Mouse (Mus musculus) cerebellum, adult 18-20 months (tissue): Measurements from ENCODE around the gene Pld1.

Source experiments
- DNase-seq, 2 experiments: peaks; one replicate each; pipeline ENCODE4 v3.0.0; 2021

The Pld1 gene

DNA sequence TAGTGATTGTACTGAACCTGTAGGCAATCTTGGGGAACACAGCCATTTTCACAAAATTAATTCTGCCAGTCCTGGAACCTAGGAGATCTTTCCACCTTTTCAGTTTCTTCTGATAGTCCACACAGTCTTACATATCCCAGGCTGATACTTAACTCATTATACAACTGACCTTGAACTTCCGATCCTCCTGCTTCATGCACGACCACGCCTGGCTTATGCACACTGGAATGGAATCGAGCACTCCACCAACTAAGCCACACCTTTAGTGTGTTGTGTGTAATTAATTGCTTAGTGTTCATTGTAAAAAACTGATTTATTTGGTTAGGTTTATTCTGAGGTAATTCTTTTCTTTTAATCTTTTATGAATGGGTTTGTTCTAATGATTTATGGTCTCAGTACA lies 122.2 kb downstream of the Pld1 start:
- DNase-seq: no peak

DNA sequence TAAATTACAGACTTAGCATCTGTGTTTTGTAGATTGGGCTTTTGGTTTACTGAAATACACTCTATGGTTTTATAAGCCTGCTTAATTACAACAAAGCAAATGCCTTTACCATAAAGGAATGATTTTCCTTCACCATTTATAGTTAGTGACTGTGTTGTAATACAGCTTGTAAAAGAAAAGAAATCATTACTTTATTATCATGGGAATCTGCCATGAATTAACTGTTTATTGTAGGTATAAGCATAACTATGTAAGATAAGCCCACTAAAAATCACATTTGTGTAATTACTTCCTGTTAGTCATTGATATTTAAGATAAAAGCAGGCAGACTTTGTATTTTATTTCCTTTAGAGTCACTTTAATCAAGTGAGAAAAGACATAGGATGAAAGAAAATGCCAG lies 122.7 kb downstream of the Pld1 start:
- no peak for DNase-seq

DNA sequence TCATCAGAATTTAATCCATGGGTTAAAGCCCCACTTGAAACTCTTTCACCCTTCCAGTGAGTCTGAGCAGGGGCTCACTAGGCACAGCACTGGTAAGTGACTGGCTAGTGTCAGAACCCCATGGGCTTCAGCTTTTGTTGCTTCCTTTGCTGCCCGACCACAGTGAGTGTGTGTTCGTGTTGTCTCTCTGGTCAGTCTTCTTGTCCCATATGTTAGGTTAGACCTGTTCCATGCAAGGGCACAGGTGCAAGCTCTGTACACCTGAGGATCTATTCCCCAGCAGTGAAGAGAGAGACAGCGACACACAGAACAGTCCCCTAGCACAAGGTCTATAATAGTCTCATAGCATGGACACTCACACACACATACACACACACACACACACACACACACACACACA lies 140.7 kb downstream of the Pld1 start:
- no peak for DNase-seq

DNA sequence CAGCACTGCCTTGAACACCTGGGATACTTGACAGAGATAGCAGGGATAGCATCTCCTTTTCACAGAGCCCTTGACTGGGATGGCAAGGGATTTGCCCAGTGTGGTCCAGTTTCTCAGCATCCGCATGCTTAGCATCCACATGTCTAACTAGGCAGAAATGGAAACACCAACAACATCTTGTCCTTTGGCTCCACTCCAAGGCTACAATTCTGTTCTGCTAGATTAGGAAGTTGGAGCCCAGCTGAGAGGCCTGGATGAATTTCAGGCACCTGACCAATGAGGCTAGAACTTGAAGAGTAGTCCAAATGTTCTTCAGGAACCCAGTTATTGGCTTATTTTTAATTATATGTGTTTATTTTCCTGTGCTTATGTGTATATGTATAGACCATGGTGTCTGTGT lies 141.6 kb downstream of the Pld1 start:
- no peak for DNase-seq

DNA sequence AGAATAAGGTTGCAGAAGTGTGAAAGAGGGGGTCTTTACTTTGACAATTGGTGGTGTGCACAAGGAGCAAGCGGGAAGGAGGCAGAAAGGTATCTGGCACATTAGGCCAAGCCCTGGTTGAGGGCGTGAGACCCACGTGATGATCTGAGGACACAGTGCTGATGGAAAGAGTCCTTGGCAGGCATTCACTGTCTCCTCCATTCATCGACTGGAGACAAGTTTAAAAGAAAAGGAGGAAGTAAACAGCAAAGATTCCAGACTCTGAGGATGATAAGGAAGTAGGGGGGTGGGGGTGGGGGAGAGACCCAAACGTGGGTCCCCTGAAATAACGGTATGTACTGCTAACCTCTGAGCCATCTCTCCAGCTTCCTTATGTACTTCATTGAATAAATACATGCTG lies 142.5 kb downstream of the Pld1 start:
- DNase-seq: no peak

DNA sequence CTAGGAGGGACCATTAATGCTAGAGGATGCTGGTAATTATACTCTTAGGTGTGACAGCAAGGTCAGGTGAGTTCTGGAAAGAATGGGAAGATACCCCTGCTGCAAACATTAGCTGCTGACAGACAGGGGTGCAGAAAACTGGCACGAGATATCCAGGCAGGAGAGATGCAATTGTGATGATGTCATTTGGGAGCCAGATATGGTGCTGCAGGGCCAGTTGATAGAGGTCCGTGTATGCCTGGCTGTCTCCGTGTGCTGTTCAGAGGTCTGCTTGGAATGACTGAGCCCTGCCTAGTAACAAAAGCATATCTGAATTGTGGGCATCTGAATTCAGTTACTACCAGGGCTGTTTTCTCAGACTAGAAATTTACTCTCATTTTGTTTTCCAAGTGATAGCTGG lies 144.7 kb downstream of the Pld1 start:
- DNase-seq: no peak

DNA sequence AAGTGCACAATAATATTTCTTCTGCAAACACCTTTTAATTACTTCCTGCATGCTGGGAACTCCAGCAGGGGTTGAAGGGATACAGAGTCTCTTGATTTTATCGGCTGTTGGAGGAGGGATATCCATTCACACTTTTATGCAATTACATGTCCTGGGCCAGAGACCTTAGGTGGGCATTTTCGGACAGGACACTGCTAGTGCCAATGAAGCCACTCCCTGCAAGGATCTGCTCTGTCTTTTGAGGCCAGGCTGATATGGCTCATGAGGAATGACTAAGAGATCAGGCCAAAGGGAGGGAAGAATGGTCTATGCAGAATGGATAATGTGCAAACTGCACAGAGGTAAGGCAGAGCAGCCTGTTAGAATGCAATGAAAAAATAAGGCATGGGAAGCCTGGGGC lies 145.8 kb downstream of the Pld1 start:
- no peak for DNase-seq

DNA sequence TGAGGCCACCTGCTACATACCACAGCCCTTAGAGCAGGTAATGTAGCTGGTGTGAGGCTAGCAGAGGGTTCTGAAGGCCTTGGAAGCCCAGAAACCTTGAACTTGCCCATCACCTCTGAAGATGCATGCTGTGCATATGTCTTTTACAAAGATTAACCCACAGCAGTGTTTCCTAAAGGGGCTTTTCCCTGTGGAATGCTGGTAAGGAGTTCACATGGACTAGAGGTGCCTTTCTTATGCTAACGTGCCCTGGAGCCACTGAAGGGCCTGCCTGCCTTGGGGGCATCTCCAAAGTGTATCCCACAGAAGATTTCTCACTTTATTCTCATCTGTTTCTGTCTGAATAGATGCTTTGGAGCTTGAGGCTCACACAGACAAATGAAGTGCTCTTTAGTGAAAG lies 152.8 kb downstream of the Pld1 start:
- DNase-seq: no peak

DNA sequence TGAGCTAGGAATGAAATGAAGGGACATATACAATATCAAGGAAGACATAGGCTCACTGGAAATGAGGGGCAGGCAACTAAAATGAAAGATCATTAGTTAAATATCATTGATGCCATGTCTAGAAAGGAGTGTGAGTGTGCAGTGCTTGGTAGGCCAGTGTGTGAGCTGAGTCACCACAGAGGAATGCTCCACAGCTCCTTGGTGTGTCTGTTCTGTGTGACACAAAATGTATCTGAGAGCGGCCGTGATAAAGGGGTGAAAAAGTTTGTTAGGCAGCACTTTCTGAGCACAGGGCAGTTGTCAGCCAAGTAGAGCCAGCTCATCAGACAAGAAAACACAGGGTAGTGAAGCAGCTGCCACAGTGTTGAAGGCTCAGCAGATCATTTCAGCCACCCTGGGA lies 153.2 kb downstream of the Pld1 start:
- DNase-seq: no peak

DNA sequence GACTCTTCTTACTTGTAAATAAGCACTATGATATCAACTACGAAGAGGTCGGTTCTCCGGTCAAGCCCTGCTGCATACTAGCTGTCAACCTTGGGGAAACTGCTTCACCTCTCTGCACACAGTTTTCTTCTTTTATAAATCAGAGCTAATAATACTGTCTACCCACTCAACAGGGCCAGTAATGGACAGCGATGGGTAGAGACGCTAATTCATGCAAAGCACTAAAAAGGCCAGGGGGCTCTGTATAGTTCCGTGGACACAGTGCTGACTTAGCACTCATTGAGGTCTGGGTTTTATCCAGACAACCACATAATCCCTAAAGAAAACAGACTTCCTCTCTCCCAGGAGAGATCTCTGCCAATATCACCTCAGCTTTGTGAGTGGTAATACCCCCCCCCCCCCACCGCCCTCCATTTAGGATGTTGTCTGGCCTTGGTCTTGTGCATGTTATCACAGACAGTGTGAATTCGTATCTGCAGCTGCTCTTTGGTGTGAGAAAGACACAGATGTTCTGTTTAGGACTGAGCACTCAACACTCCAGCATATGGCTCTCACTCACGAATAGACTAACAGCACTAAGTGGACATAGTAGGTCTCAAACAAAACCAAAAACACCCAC lies 155.3 kb downstream of the Pld1 start:
- DNase-seq: no peak

DNA sequence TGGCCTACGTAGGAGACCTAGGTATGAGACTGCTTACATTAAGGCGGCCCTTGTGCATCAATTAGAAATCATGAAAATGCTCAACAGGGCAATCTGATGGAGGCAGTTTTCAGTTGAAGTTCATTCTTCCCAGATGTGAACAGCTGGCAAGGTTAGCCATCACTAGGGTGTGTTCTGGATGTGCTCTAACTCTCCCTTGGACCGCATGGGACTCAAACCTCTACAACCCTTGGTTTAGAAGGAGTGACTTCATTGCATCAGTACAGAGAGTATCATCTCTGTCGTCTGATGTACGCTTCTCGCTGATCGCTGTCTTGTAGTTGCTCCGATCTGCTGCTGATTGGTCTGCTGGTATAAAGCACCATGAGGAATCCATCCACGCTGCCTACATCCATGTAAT lies 157.0 kb downstream of the Pld1 start:
- DNase-seq: no peak

DNA sequence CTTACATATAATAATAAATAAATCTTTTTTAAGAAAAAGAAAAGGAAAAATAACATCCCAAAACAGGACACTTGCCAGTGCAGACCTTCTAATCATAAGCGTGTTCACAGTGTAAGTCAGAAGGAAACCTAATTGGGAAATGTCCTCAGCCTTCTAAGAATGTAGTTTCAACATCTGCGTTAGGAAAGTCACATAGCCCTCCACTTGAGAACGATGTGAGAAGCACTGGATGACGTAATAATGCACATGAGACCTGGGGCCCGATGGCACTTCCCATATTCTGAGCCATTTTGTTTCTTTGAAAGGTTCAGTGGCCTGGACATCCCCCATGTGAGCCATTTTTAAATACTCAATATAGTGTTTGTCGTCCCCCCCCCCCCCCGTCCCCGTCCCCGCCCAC lies 160.7 kb downstream of the Pld1 start:
- DNase-seq: no peak

DNA sequence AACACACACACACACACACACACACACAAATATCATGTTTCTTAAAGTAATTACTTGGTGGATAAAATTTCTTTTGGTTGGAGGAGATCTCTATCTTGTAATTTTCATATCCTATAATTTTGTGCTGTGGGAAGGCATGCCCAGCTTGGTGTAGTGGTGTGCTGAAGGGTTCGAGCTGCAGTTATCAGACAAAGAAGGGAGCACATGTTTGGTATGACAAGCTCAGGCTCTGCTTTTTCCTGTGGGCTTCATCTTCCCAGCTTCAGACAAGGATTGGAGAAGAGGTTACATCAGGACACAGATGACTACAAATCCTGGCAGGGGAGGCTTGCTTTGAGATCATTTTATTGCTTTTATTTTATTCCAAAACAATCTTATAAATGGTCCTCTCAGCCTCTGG lies 166.5 kb downstream of the Pld1 start:
- no peak for DNase-seq

DNA sequence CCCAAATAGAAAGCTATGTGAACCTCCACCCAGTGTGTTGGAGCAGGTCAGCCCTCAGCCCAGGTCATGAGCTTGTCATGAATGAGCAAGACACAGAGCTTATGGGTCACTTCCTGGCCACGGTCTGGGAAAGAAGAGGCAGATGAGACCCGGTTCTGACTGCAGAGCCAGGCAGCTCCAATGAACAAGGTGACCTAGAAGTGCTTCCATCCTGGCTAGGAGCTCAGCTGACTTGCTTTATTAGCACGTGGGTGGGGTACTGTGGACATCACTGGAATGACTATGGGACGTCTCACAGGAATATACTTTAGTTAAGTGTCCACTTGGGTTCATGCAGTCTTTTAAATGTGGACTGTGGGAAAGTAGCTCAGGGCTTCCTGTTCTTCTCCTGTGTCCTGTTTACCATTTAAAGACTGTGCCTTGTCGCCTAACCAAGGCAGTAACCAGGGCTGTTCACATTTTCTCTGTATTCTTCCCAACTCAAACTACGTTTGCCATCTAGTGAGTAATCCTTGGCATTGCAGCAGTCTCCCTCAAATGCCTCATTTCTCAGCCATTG lies 169.0 kb downstream of the Pld1 start:
- DNase-seq: peak in 1 of 2 experiments; percentile 17

DNA sequence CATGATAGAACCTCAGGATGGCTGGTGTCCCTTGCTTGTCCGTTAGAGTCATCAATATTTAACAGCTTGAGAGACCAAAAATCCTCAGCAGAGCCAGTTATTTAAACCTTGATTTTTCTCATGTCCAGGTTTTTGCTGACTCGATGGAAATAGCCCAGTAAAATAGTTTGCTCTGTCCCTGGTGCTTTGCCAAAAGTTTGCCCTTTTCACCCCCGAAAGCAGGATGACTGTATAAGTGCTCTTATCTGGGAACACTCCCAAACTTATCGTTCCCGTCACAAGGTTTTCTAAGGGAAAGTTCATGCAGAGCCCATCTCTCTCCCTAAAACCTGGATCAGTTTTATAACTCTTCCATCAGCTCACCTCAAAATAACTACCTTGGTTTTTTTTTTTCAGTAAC lies 173.0 kb downstream of the Pld1 start:
- DNase-seq: no peak

DNA sequence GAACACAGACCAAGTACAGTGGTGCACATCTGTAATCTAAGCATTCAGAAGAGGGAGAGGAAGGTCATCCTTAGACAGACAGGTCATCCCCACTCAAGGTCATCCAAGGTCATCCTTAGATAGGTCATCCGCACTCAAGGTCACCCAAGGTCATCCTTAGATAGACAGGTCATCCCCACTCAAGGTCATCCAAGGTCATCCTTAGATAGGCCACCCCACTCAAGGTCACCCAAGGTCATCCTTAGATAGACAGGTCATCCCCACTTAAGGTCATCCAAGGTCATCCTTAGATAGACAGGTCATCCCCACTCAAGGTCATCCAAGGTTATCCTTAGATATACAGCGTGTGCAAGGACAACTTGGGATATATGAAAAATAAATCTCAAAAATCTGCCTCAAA lies 175.4 kb downstream of the Pld1 start:
- no peak for DNase-seq

DNA sequence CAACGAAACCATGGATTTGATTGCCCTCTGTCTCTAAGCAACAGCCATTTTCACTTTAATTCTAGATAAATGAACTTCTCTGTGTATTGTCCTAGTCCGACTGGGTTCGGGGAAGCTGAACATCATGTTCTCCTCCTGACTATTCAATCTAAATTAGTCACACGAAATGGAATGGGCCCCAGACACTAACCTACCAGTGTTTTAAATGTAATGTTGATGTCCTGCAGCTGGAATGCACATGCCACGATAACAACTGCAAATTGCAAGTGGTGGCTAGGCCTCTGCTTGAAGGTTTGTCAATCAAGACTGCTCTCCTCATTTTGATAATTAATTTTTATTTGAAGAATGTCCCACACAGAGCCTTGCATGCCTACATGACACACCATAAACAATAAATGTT lies 203.2 kb downstream of the Pld1 start:
- DNase-seq: no peak

DNA sequence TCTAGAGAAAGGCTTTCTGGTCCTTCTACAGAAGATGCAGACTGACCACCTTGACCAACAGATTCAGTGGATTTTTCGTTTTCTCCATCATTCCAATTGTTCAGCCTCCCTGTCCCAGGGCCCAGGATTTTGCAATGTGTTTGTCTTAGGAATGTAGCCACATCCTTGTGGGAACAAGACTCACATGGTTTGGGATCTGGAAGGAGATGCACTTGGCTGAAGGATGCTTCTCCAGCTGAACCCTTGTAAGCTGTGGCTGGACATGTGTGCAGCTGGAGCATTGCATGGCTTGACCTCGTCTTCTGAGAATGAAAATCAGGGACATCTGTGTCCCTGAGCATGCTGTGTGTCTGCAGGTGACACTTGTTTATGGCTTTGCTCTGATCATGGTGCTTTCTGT lies 203.6 kb downstream of the Pld1 start:
- no peak for DNase-seq

DNA sequence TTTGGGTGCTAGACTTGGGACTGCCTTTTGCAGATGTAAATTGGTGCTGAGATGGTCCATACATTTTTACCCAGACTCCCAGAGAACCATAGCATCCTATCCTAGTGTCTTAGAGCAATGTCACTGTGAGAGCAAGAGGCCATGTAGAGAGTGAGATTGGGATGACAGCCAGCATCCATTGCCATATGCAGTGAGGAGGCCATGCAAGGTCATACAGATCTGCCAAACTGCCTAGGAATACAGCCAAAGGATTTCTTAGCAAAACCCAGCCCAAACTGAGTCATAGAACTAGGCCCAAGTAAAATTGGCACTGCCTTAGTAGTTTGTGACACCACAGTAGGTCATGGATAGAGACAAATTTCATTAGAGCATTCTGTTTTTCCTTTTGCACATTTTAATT lies 206.2 kb downstream of the Pld1 start:
- DNase-seq: no peak

DNA sequence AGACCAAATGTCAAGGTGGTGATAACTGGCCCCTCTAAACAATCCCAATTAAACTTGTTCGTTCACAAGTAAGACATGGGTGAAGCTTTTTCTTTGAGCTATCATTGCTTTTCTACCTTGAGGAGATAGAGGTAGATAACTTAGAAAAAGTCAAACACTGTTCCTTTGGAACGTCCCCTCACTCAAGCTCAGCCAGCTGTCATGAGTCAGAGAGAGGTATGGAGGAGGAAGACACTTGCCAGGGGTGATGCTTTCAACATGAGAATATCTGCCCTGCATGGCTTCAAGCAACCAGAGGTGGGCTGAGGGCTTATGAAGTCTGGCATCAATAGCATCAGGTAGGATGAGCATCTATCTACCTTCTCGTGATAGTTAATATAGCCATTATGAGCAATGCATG lies 207.0 kb downstream of the Pld1 start:
- no peak for DNase-seq

DNA sequence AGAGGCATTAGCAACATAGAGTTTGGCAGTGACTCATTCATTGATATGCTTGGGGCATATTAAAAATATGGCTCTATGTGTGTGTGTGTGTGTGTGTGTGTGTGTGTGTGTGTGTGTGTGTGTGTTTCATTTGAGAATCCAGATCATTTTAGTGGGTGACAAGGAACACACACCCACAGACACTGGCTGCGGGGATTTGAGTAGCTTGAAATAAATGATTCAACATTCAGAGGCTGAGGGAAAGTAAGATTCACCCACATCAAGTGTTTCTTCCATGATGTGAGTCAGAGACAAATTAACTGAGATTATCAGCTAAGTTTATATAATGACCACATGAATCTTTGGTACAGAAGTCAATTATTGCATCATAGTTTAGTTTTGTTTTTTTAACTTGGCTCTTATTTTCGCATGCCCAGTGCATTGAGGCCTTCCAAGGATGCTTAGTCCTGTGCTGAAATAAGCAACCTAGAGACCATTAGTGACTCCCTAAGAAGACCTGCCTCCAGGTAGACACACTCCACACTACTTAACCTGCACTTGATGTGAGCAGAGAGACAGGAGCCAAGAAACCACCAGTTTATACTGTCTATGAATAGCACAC lies 211.3 kb downstream of the Pld1 start:
- DNase-seq: no peak

DNA sequence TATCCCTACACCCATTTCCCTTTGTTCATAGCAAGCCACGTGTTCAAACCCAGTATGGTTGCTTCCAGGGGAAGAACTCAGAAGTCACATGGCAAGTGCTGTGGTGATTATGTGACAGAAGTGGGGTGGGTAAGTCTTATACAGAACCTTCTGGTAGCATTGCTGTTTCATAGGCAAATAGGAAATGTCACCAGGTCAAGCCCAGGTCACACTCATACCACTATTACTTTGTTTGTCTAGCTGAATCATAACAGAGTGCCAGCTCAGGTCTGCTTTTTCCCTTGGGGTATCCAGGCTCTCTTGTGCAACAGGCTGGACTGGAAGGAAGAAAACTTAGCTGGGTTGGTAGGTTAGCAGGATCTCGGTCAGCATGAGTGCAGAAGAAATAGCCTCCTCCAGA lies 219.5 kb downstream of the Pld1 start:
- no peak for DNase-seq

DNA sequence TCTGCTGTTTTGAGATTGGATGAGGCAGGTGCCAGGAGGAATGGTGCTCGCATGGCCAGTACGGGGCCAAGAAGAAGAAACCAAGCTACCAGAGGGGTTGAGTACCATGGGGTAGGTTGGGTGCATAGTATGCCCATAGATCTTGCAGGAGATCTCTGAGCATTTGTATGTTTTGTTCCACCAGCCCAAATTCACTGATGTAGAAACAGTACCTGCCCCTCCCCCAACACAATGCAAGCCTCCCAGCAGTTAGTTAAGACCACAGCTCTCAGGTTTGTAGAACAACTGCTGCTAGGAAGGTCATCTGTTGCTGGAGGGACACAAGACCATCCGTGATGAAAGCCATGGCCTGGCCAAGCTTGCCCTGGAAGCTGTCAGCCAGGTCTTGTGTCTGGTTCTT lies 220.4 kb downstream of the Pld1 start:
- DNase-seq: no peak

DNA sequence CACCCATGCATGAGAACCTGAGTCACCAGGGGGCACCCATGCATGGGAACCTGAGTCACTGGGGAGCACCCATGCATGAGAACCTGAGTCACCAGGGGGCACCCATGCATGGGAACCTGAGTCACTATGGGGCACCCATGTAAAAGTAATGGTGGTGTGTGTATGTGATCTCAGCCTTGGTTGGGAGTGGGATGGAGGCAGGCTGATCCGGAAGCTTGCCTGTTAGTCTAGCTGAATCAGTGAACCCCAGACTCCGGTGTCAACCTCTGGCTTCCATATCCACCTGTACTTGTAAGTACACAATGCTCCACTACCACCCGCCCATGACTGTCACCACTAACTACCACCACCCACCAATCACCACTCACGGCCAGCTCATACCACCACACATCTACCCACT lies 223.9 kb downstream of the Pld1 start:
- DNase-seq: no peak

DNA sequence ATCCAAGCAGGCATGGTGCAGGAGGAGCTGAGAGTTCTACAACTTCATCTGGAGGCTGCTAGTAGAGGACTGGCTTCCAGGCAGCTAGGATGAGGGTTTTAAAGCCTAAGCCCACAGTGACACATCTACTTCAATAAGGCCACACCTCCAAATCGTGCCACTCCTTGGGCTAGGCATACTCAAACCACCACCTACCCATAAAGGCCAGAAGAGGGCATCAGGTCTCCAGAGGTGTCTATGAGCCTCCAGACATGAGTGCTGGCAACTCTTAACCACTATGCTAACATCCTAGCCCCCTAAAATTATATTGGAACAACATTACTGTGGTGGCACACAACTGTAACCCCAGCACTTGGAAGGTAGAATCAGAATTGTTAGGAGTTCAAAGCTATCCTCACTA lies 226.2 kb downstream of the Pld1 start:
- DNase-seq: no peak
